In genomic region chr8:106320002-106320401, GRCm38 (mm10) we compare ENCODE assay signal across 14 mouse cellular contexts. TPM values are rescaled to one million over a fixed set of nuclear protein-coding genes. Genes with fewer than 3 reads are reported as not detected.
DNase-seq lines count a peak whose midpoint lies in the region.
"Had no signal": no experiment of that assay in that cellular context is flagged by ENCODE, and none has a peak within 500 bp of the region (broad histone marks: within the 10 kb centered on the region; RNA-seq: fewer than 3 reads in every experiment).

No protein-coding gene starts in this region.

- peak; percentile 34 for DNase-seq in layer of hippocampus, adult 11-12 months (ENCODE audit: low spot score)
- no peak for DNase-seq in layer of hippocampus, postnatal 36 days
- DNase-seq in cerebellum, adult 11-12 months: peak; percentile 68
- DNase-seq in cerebellum, adult 8-10 months: peak; percentile 49
- DNase-seq in cerebellum, postnatal 36 days: peak; percentile 47 to 66
- DNase-seq in gastrocnemius, postnatal 10 days: no peak
- no peak for DNase-seq in adrenal gland, adult 18-20 months (ENCODE audit: low spot score in 2 of 2)
- DNase-seq: adrenal gland, postnatal 10 days; gastrocnemius, adult 2 months; heart, adult 18-20 months; kidney, postnatal 25 days; liver; lung, postnatal 36 days; midbrain, embryonic 14.5 days had no signal

RNA-seq across cellular contexts. Expression of gene Smpd3, which starts 17.8 kb away (rescaled TPM):
- 10 to 100 TPM; 72.6 to 77.2 TPM for total RNA-seq in layer of hippocampus, postnatal 36 days (2021)
- total RNA-seq in gastrocnemius, postnatal 10 days (2021): 1 to 10 TPM; 1.4 to 7.7 TPM
- total RNA-seq in adrenal gland, adult 18-20 months (2021): 10 to 100 TPM in 1 of 2 experiments, 1 to 10 TPM in 1; 6.8 to 11.3 TPM

Comparison
In these comparisons a context has a peak if more than half of its experiments do, and no peak if none do; other contexts are left out.
1. DNase-seq: peak in layer of hippocampus, adult 11-12 months (single experiment), cerebellum, adult 11-12 months (single experiment), cerebellum, adult 8-10 months (single experiment) and cerebellum, postnatal 36 days (2 of 2); none in layer of hippocampus, postnatal 36 days (0 of 2), gastrocnemius, postnatal 10 days (single experiment) and adrenal gland, adult 18-20 months (0 of 2).
2. RNA of gene Smpd3, which starts 17.8 kb away (total RNA-seq): 72.6 to 77.2 TPM in layer of hippocampus, postnatal 36 days; 6.8 to 11.3 TPM in adrenal gland, adult 18-20 months and 1.4 to 7.7 TPM in gastrocnemius, postnatal 10 days; every median in the first group is over 4 times any median in the second.